Mouse (Mus musculus) adrenal gland, postnatal 14 days (tissue): ENCODE data around the gene Odf3b. TPM values are rescaled to one million over a fixed set of nuclear protein-coding genes. Genes with fewer than 3 reads are reported as not detected.

ENCODE experiments used
- DNase-seq: peaks from one replicate; pipeline ENCODE4 v3.0.0; 2021; ENCODE audit warnings: mixed read lengths
- total RNA-seq: library from RNA; stranded (reverse); gene quantifications from 2 replicates; pipeline ENCODE4 v1.2.3, GENCODE M21; 2021

The Odf3b gene
- total RNA-seq, 1 experiment from 2014 or later = 1.5 TPM

DNA sequence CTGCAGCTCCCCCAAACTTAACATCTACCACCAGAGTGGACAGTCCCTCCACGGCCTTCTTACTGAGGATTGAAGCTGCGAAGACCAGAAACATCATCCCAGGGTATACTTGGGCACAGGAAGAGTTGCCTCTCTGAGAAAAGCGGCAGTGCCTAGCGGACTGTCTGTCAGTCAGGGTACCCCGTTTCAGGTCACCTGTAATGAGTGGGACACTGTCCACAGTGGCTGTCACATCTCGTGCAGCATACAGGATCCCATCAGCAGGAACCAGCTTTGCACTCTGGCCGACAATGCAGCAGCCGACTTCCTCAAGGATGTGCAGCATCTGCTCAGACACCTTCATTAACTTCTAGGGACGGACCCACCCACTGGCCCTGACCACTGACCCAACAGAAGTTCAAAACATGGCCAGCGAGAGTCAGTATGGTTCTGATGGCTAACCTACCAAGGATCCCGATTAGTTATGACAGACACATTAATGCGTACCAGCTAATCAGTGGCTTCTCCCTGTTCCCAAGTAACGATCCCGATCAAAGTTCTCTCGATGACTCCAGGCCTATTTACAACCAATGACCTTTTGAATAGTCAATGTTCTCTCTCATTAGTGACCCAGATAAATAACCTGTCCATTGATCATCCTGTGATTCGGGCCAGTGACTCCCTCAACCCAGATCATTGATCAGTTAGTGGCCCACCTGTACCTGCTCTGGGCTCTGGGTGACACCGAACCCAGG is 4.1 kb downstream of the Odf3b start:
- no peak for DNase-seq

GRCm38 (mm10) chr15:89374340-89374739 is 4.7 kb downstream of the Odf3b start:
- DNase-seq = no peak

GRCm38 (mm10) chr15:89373762-89374248 is 5.3 kb downstream of the Odf3b start, which contains the start of gene Sco2:
Sco2 (minus strand) TSS chr15:89373846.
- peak; percentile 97 for DNase-seq

DNA sequence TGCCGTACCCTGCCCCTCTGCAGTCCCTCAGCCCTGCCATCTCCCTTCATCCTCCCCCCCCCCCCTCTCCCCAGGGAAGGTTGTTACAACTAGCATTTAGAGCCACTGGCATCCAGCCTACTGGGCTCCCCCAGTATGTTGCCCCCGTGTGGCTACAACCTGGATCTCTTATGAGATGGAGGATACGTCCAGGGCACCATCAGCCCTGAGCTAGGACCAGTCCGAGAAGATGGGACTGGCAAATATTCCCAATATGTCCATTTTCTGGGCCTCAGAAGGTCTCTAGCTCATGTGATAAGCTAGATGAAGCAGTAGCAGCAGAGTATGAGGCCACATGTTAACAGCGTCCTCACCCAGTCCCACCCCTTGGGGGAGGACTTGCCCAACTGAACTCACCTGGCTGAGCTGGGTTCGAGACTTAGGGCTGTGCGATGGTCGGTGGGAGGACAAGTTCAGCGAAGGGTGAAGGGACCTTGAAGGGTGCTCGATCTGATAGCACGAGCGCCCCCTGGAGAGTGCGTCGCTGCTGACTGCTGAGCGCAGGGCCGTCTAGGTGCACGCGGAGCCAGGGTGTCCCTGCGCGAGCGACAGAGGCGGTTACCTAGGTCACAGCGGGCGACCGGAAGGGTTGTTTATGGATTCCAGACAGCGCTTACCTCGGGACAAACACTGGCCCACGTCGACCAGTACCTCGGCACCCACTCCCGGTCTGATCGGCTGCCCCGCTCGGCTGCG is 5.9 kb downstream of the Odf3b start:
- peak; percentile 93 for DNase-seq

DNA sequence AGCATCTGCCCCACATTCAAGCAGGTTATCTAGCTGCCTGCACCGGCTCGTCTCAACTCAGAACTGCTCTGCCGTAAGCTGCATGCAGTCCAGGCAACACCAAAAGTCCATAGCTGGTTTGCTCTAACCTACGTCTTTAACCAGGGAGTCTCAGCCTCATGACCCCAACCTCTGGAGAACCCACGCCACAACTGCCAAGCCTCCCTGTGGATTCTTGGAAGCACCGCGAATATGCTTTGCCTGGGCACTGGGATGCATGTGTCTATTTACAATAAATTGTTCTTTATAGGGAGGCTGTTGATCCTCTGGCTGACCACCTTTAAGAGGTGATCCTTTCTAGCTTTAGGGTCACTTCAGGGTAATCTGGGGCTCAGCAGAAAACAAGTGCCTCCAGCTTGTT is 6.5 kb downstream of the Odf3b start:
- DNase-seq = no peak

DNA sequence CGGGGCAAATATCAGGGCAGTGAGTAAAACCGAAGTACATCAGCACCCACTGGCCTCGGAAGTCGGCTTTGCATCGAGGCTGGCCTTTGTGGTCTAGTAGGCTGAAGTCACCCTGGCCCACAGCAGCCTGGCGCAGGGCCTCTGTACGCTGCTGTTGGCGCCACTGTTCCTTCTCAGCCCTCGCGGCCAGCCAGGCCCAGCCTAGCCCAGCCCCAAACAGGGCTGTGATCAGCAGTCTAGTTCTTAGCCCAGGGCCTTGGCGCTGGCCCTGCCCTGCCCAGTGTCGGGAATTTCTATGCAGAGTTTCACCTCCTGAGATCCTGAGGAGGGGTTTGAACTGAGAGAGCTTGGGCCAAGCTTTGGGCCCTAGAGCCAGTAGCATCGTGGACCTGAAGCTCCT is 7.0 kb downstream of the Odf3b start:
- DNase-seq = no peak

- DNase-seq = no peak
Observed at GRCm38 (mm10) chr15:89365141-89365551, 13.9 kb downstream of the Odf3b start.

- no peak for DNase-seq
Observed at GRCm38 (mm10) chr15:89363051-89363450, 16.0 kb downstream of the Odf3b start.

DNA sequence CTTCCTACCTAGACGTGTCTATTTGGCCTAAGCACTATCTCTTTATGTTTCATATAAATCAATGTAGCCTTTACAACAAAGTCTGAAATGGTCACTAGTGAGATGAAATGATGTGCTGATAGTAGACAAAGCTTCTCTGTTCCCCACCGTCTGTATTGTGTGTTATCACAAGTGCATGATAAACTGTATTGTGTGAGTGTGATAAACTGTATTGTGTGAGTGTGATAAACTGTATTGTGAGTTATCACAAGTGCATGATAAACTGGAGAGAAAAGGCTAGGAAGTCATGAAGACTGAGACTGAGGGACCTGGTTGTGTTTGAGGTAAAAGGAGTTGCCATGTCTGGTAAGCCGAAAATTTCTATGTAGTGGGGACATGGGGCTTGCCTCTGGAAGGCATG is 20.3 kb downstream of the Odf3b start:
- no peak for DNase-seq

DNA sequence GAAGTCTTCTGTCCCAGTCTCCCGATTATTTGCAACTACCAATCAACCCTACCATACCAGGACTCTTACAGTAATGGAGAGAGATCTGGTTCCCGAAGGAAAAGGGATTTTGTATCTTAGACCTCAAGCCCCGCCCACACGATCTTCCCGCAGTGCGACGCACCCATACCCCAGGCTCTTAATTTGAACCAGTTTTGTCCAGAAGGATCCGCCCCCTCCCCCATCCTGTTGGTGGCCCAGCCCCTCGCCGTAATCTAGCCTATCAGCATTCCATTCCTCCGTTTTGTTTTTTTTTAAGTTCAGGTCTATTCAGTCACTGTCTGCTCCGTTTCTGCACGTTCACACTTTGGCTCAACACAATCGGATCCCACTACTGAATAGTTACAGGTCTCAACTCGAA is 22.7 kb downstream of the Odf3b start:
- peak; percentile 93 for DNase-seq

GRCm38 (mm10) chr15:89355241-89356187 is 23.6 kb downstream of the Odf3b start, which contains the start of the genes Lmf2 and Ncaph2:
Lmf2 (minus strand) TSS chr15:89355659.
Ncaph2 (plus strand) TSS chr15:89355719.
- DNase-seq = peak; percentile 98

GRCm38 (mm10) chr15:89354455-89354854 is 24.6 kb downstream of the Odf3b start:
- no peak for DNase-seq

DNA sequence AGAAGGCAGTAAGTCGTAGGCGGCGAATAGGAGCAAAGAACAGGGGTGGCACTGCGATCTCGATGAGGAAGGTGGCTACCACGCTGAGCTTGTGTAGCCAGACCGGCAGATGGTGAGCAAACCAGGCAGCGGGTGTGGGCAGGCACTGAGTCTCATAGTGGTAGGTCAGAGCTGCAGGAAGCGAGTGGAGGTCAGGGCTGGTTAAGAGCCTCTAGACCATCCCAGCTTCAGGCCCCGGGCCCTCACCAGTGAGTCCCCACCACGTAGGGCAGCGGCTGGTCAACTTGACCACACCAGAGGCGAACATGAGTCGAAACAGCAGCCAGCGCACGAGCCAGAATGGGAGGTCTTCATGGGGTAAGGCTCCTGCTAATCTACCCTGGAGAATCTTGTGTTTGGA is 25.2 kb downstream of the Odf3b start:
- DNase-seq = no peak

DNA sequence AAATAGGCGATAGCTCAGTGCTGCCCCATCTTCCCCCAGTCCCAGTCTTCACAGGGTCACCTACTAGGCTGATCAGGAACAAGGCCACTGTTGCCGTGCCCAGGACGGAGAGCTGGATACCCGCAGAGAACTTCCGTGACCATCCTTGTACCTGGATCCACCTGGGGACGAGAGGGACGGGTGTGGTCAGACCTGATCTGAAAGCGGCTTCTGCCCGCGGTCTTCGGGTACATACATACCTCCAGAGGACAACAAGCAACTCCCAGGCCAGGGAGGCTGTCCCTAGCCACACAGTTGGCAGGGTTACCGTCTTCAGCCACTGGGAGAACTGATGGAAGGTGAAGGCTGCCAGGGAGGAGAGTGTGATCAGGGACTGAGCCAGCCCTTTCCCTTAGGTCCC is 26.3 kb downstream of the Odf3b start:
- DNase-seq = no peak

- no peak for DNase-seq
Observed at GRCm38 (mm10) chr15:89352054-89352453, 27.0 kb downstream of the Odf3b start.

- DNase-seq = no peak
Observed at GRCm38 (mm10) chr15:89351302-89351701, 27.8 kb downstream of the Odf3b start.

- DNase-seq = no peak
Observed at GRCm38 (mm10) chr15:89350447-89350846, 28.6 kb downstream of the Odf3b start.

- no peak for DNase-seq
Observed at GRCm38 (mm10) chr15:89343325-89343724, 35.8 kb downstream of the Odf3b start.

GRCm38 (mm10) chr15:89341678-89342077 is 37.4 kb downstream of the Odf3b start:
- no peak for DNase-seq

GRCm38 (mm10) chr15:89340136-89340535 is 38.9 kb downstream of the Odf3b start:
- DNase-seq = no peak

DNA sequence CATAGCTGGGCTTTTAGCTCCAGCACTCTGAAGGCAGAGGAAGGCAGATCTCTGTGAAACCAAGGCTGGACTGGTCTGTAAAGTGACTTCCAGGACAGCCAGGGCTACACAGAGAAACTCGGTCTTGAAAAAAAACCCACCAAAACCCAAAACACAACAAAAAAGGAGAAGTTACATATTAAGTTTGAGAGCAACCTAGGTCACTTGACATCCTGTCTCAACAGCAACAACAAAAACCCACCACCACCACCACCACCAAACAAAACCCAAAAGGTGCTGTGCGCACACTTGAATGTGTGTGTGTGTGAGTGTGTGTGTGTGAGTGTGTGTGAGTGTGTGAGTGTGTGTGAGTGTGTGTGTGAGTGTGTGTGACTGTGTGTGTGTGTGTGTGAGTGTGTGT is 39.4 kb downstream of the Odf3b start:
- no peak for DNase-seq

GRCm38 (mm10) chr15:89336422-89336821 is 42.7 kb downstream of the Odf3b start:
- DNase-seq = no peak
